Mouse (Mus musculus) neural tube, embryonic 12.5 days (tissue): ENCODE results near the gene Fam102a. TPM values are rescaled to one million over a fixed set of nuclear protein-coding genes. Genes with fewer than 3 reads are reported as not detected.

Source experiments
- ATAC-seq: fragments of 200-750 bp; cut with Nextera tagmentation; 2 replicates; pipeline ENCODE4 v1.8.0; 2017; ENCODE audit warnings: low read depth, mild to moderate bottlenecking, moderate TSS enrichment, moderate library complexity; ENCODE audit not compliant: low FRiP score
- H3K27ac ChIP-seq: fragments of 300-500 bp; sonication (generic); 2 replicates; pipeline ENCODE4 v1.5.1; 2016
- H3K27me3 ChIP-seq: fragments of 300-500 bp; sonication (generic); replicated peaks from 2 replicates; pipeline ENCODE4 v1.6.1; 2016; ENCODE audit warnings: mild to moderate bottlenecking
- H3K36me3 ChIP-seq: fragments of 300-500 bp; sonication (generic); 2 replicates; pipeline ENCODE4 v1.6.1; 2016; ENCODE audit warnings: mild to moderate bottlenecking
- H3K4me1 ChIP-seq: fragments of 300-500 bp; sonication (generic); 2 replicates; pipeline ENCODE4 v1.6.1; 2016
- H3K4me2 ChIP-seq: fragments of 300-500 bp; sonication (generic); replicated peaks from 2 replicates; pipeline ENCODE4 v1.6.1; 2016; ENCODE audit warnings: mild to moderate bottlenecking
- H3K4me3 ChIP-seq: fragments of 300-500 bp; sonication (generic); 2 replicates; pipeline ENCODE4 v1.5.1; 2016
- H3K9ac ChIP-seq: fragments of 300-500 bp; sonication (generic); 2 replicates; pipeline ENCODE4 v1.6.1; 2016; ENCODE audit warnings: mild to moderate bottlenecking
- H3K9me3 ChIP-seq: fragments of 300-500 bp; sonication (generic); 2 replicates; pipeline ENCODE4 v1.6.1; 2016; ENCODE audit warnings: mild to moderate bottlenecking
- WGBS: fragments of 180-500 bp; shearing (Covaris S2); methylation state at CpG from one replicate; pipeline ENCODE4 v1.1.7; 2016; 5-methylcytosine and 5-hydroxymethylcytosine counted together
- polyA plus RNA-seq: library from polyadenylated mRNA; unstranded; fragments of >200 nt; fragmentation: Nextera tagmentation; extraction: Ambion mirVana; gene quantifications from 2 replicates; pipeline ENCODE4 v1.2.1, GENCODE M21; 2016

The Fam102a gene
- polyA plus RNA-seq, 1 experiment from 2014 or later = 14.4 TPM

GRCm38 (mm10) chr2:32517233-32517867, 17.8 kb upstream of the Fam102a start:
- WGBS = 84% methylated on average over 4 of the region's 4 CpGs
- Histone ChIP-seq H3K27ac (no peak overlapping the region), H3K27me3 (no peaks in the 10 kb centered on the region), H3K9me3 (no peaks in the 10 kb centered on the region), H3K4me2 (no peak overlapping the region), H3K4me1 (no peaks in the 10 kb centered on the region), H3K36me3 (no peaks in the 10 kb centered on the region), H3K4me3 (no peak overlapping the region), H3K9ac (no peak overlapping the region)
- ATAC-seq = no peak

- H3K27me3 ChIP-seq = no peaks in the 10 kb centered on the region
- 76% methylated on average over 8 of the region's 8 CpGs for WGBS
- no peak for ATAC-seq
Measured at GRCm38 (mm10) chr2:32520034-32520990, 14.8 kb upstream of the Fam102a start.

GRCm38 (mm10) chr2:32524536-32525031, 10.5 kb upstream of the Fam102a start:
- H3K9ac ChIP-seq = no peak overlapping the region
- H3K36me3 ChIP-seq = no peaks in the 10 kb centered on the region
- H3K27ac ChIP-seq = no peak overlapping the region
- H3K9me3 ChIP-seq = no peaks in the 10 kb centered on the region
- no peaks in the 10 kb centered on the region for H3K27me3 ChIP-seq
- ATAC-seq = no peak
- no peaks in the 10 kb centered on the region for H3K4me1 ChIP-seq
- WGBS = 93% methylated on average over 13 of the region's 13 CpGs
- H3K4me3 ChIP-seq = no peak overlapping the region
- H3K4me2 ChIP-seq = no peak overlapping the region

More at GRCm38 (mm10) chr2:32520034-32520990, 14.8 kb upstream of the Fam102a start:
- H3K9me3 ChIP-seq = no peaks in the 10 kb centered on the region
- no peak overlapping the region for H3K9ac ChIP-seq
- H3K27ac ChIP-seq = no peak overlapping the region
- no peak overlapping the region for H3K4me2 ChIP-seq
- no peak overlapping the region for H3K4me3 ChIP-seq
- H3K36me3 ChIP-seq = no peaks in the 10 kb centered on the region
- H3K4me1 ChIP-seq = no peaks in the 10 kb centered on the region

- WGBS = 89% methylated on average over 12 of the region's 12 CpGs
- ATAC-seq = no peak
- H3K9ac ChIP-seq = no peak overlapping the region
Measured at GRCm38 (mm10) chr2:32525816-32526215, 9.3 kb upstream of the Fam102a start.

GRCm38 (mm10) chr2:32527468-32527966, 7.6 kb upstream of the Fam102a start:
- Histone ChIP-seq H3K9me3 (no peaks in the 10 kb centered on the region), H3K4me1 (no peaks in the 10 kb centered on the region), H3K4me3 (no peak overlapping the region), H3K27ac (no peak overlapping the region), H3K4me2 (no peak overlapping the region), H3K27me3 (no peaks in the 10 kb centered on the region), H3K9ac (no peak overlapping the region), H3K36me3 (no peaks in the 10 kb centered on the region)
- ATAC-seq = no peak
- 83% methylated on average over 14 of the region's 14 CpGs for WGBS

More at GRCm38 (mm10) chr2:32525816-32526215, 9.3 kb upstream of the Fam102a start:
- Histone ChIP-seq H3K27ac (no peak overlapping the region), H3K4me2 (no peak overlapping the region), H3K27me3 (no peaks in the 10 kb centered on the region), H3K4me3 (no peak overlapping the region), H3K9me3 (no peaks in the 10 kb centered on the region), H3K36me3 (no peaks in the 10 kb centered on the region), H3K4me1 (no peaks in the 10 kb centered on the region)

GRCm38 (mm10) chr2:32528326-32528725, 6.8 kb upstream of the Fam102a start:
- Histone ChIP-seq H3K4me1 (no peaks in the 10 kb centered on the region), H3K4me2 (no peak overlapping the region), H3K9ac (no peak overlapping the region), H3K9me3 (no peaks in the 10 kb centered on the region), H3K36me3 (no peaks in the 10 kb centered on the region), H3K27ac (no peak overlapping the region), H3K27me3 (no peaks in the 10 kb centered on the region), H3K4me3 (no peak overlapping the region)
- ATAC-seq = no peak
- 73% methylated on average over 1 of the region's 1 CpGs for WGBS

- H3K9me3 ChIP-seq = no peaks in the 10 kb centered on the region
- H3K27ac ChIP-seq = no peak overlapping the region
- no peaks in the 10 kb centered on the region for H3K36me3 ChIP-seq
- H3K4me2 ChIP-seq = no peak overlapping the region
- no peak for ATAC-seq
- no peaks in the 10 kb centered on the region for H3K27me3 ChIP-seq
- 84% methylated on average over 2 of the region's 2 CpGs for WGBS
- no peak overlapping the region for H3K4me3 ChIP-seq
- no peak overlapping the region for H3K9ac ChIP-seq
- peaks cover 11% of the 10 kb centered on the region for H3K4me1 ChIP-seq
Measured at GRCm38 (mm10) chr2:32530479-32530878, 4.7 kb upstream of the Fam102a start.

GRCm38 (mm10) chr2:32533163-32533562, 2.0 kb upstream of the Fam102a start:
- Histone ChIP-seq H3K9ac (no peak overlapping the region), H3K4me1 (peaks cover 37% of the 10 kb centered on the region), H3K4me3 (no peak overlapping the region), H3K27ac (no peak overlapping the region), H3K4me2 (no peak overlapping the region), H3K36me3 (no peaks in the 10 kb centered on the region), H3K9me3 (no peaks in the 10 kb centered on the region), H3K27me3 (no peaks in the 10 kb centered on the region)
- no peak for ATAC-seq
- WGBS = 91% methylated on average over 2 of the region's 2 CpGs

- 13% methylated on average over 13 of the region's 13 CpGs for WGBS
- Histone ChIP-seq H3K27ac (peak overlapping the region; percentile 65), H3K9ac (peak overlapping the region; percentile 56), H3K4me3 (peak overlapping the region; percentile 87), H3K9me3 (no peaks in the 10 kb centered on the region), H3K4me2 (peak overlapping the region; percentile 90), H3K27me3 (no peaks in the 10 kb centered on the region), H3K36me3 (no peaks in the 10 kb centered on the region), H3K4me1 (peaks cover 47% of the 10 kb centered on the region)
- ATAC-seq = no peak
Measured at GRCm38 (mm10) chr2:32534061-32534732, 935 bp upstream of the Fam102a start.

GRCm38 (mm10) chr2:32535501-32535991, 414 bp downstream of the Fam102a start:
- peak overlapping the region; percentile 87 for H3K4me3 ChIP-seq
- no peaks in the 10 kb centered on the region for H3K9me3 ChIP-seq
- peak overlapping the region; percentile 90 for H3K4me2 ChIP-seq
- H3K4me1 ChIP-seq = peaks cover 54% of the 10 kb centered on the region
- no peak; the same call in 1 of the 2 replicates for ATAC-seq
- peak overlapping the region; percentile 95 for H3K9ac ChIP-seq
- H3K27ac ChIP-seq = peak overlapping the region; percentile 86
- WGBS = under 1% methylated on average over 56 of the region's 56 CpGs
- H3K27me3 ChIP-seq = no peaks in the 10 kb centered on the region
- H3K36me3 ChIP-seq = no peaks in the 10 kb centered on the region

- H3K36me3 ChIP-seq = no peaks in the 10 kb centered on the region
- H3K27me3 ChIP-seq = no peaks in the 10 kb centered on the region
- peak overlapping the region; percentile 87 for H3K4me3 ChIP-seq
- H3K27ac ChIP-seq = no peak overlapping the region
- peak overlapping the region; percentile 90 for H3K4me2 ChIP-seq
- H3K4me1 ChIP-seq = peaks cover 54% of the 10 kb centered on the region
- no peak for ATAC-seq
- WGBS = 1% methylated on average over 14 of the region's 14 CpGs
- peak overlapping the region; percentile 95 for H3K9ac ChIP-seq
- no peaks in the 10 kb centered on the region for H3K9me3 ChIP-seq
Measured at GRCm38 (mm10) chr2:32536086-32536633, 1.0 kb downstream of the Fam102a start.
